Mouse (Mus musculus) kidney, adult 11 months (tissue): ENCODE data around the gene Pifo.
"Not testable (repeated sequence)": the region's sequence is repeated elsewhere in the genome, so short reads cannot be mapped to it uniquely, and the experiment has no call there.

Source experiments
- DNase-seq: peaks from one replicate; pipeline ENCODE4 v3.0.0; 2022

Pifo gene

GRCm38 (mm10) chr3:106014546-106014945 lies at the start of gene Pifo:
Pifo (minus strand) TSS chr3:106014646.
- no peak for DNase-seq

GRCm38 (mm10) chr3:106057966-106058365 lies 43.5 kb upstream of the Pifo start:
- no peak for DNase-seq

- no peak for DNase-seq
Measured at GRCm38 (mm10) chr3:106051896-106052295, 37.5 kb upstream of the Pifo start.

- no peak for DNase-seq
Measured at GRCm38 (mm10) chr3:106040306-106040705, 25.9 kb upstream of the Pifo start.

- DNase-seq, result no peak
Measured at GRCm38 (mm10) chr3:106032781-106033180, 18.3 kb upstream of the Pifo start, which contains the start of gene Chil5. Chil5 (minus strand) TSS chr3:106032814.

GRCm38 (mm10) chr3:106024135-106024534 lies 9.7 kb upstream of the Pifo start:
- DNase-seq, result no peak

- no peak for DNase-seq
Measured at GRCm38 (mm10) chr3:106021840-106022239, 7.4 kb upstream of the Pifo start.

GRCm38 (mm10) chr3:106003360-106003759 lies 11.1 kb downstream of the Pifo start:
- not testable (repeated sequence) for DNase-seq

GRCm38 (mm10) chr3:106001416-106002370 lies 12.8 kb downstream of the Pifo start:
- DNase-seq, result peak; percentile 40

GRCm38 (mm10) chr3:106000707-106001375 lies 13.6 kb downstream of the Pifo start:
- DNase-seq, result no peak

- DNase-seq, result no peak
Measured at GRCm38 (mm10) chr3:105994730-105995129, 19.7 kb downstream of the Pifo start.

GRCm38 (mm10) chr3:105991653-105992283 lies 22.7 kb downstream of the Pifo start:
- DNase-seq, result no peak

- DNase-seq, result not testable (repeated sequence)
Measured at GRCm38 (mm10) chr3:105989611-105990010, 24.8 kb downstream of the Pifo start.

GRCm38 (mm10) chr3:105974174-105974573 lies 40.3 kb downstream of the Pifo start:
- DNase-seq, result no peak

GRCm38 (mm10) chr3:105973411-105973810 lies 41.0 kb downstream of the Pifo start, which contains the start of gene Ovgp1:
Ovgp1 (plus strand) TSS chr3:105973711.
- DNase-seq, result no peak

GRCm38 (mm10) chr3:105971831-105972446 lies 42.5 kb downstream of the Pifo start:
- no peak for DNase-seq

GRCm38 (mm10) chr3:105960700-105961099 lies 53.7 kb downstream of the Pifo start:
- DNase-seq, result peak; percentile 7

- no peak for DNase-seq
Measured at GRCm38 (mm10) chr3:105959999-105960398, 54.4 kb downstream of the Pifo start, which contains the start of gene Atp5f1. Atp5f1 (minus strand) TSS chr3:105960099.

- no peak for DNase-seq
Measured at GRCm38 (mm10) chr3:105959585-105959984, 54.9 kb downstream of the Pifo start.

- DNase-seq, result peak; percentile 95
Measured at GRCm38 (mm10) chr3:105958974-105959580, 55.4 kb downstream of the Pifo start, which contains the start of gene Wdr77. Wdr77 (plus strand) TSS chr3:105959369.

GRCm38 (mm10) chr3:105958204-105958603 lies 56.2 kb downstream of the Pifo start:
- DNase-seq, result no peak

- no peak for DNase-seq
Measured at GRCm38 (mm10) chr3:105957235-105957634, 57.2 kb downstream of the Pifo start.
